Mouse (Mus musculus): ENCODE data around the gene Tmem121b. TPM values are rescaled to one million over a fixed set of nuclear protein-coding genes. Genes with fewer than 3 reads are reported as not detected.

Gene Tmem121b
- 0.01 TPM for polyA plus RNA-seq (2012; fragmentation: generic; extraction: Trizol)

DNA sequence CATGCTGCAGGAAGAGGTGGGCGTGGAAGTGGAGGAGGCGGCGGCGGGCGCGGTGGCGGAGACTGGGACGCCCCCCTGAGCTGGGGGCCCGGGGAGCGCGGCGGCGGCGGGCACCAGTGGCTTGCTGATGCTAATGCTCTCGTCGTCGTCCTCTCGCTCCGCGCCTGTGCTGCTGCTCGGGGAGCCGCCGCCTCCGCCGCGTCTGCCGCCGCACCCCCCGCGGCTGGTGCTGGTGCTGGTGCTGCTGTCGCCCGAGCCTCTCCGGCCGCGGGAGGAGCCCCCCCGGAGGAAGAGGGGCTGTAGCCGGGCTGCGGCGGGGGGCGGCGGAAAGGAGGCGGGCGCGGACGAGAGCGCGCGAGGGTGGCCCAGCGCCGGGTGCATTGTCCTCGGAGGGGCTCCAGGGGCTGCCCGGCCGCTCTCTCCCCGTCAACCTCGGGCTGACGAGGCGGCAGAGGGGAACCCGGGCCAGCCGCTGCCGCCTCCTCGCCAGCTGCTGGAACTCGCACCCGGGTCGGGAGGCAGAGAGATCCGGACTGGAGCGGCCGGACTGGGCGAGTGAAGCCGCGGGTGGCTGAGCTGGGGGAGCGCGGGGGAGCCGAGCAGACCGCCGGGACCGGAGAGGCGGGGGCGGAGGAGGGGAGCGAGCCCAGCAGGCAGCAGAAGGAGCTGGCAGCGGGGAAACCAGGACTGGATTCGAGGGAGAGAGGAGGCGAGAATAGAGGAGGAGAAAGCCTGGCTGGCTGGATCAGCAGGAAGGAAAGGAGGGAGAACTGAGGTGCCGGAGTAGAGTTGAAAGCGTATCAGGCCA is at the start of gene Tmem121b:
Gene Tmem121b (minus strand): TSS at position 434 of the 808 bp plus-strand sequence.
- TF ChIP-seq POLR2AphosphoS2 (IDR thresholded peaks at IDR 0.05; ENCODE audit: insufficient read length, low read depth) (no peak), E2F4 (IDR thresholded peaks at IDR 0.05; ENCODE audit: insufficient read depth) (no peak), CEBPB (IDR thresholded peaks at IDR 0.05; ENCODE audit: insufficient read depth, poor library complexity, severe bottlenecking) (no peak), MYOG (IDR thresholded peaks at IDR 0.05; ENCODE audit: control insufficient read depth in 1 of 3, insufficient read depth in 1 of 3, insufficient read length in 2 of 3, low read depth in 2 of 3) (no peak), SRF (IDR thresholded peaks at IDR 0.05; ENCODE audit: control insufficient read depth, insufficient read length, low read depth) (no peak), USF1 (IDR thresholded peaks at IDR 0.05; ENCODE audit: low read depth) (no peak), REST (IDR thresholded peaks at IDR 0.05; ENCODE audit: insufficient read depth, insufficient read length) (no peak), POLR2A (IDR thresholded peaks at IDR 0.05; ENCODE audit: insufficient read length, low read depth) (no peak), MYOD1 (IDR thresholded peaks at IDR 0.05; ENCODE audit: control insufficient read depth in 1 of 3, insufficient read length in 2 of 3, low read depth in 2 of 3) (no peak), MAX (IDR thresholded peaks at IDR 0.05; ENCODE audit: low read depth) (no peak), TCF12 (IDR thresholded peaks at IDR 0.05; ENCODE audit: insufficient read depth, poor library complexity, severe bottlenecking) (no peak), TCF3 (IDR thresholded peaks at IDR 0.05; ENCODE audit: insufficient read length, low read depth) (no peak)
- Histone ChIP-seq H3ac (ENCODE audit: control insufficient read depth, insufficient read length) (peak within 1 kb of the TSS; percentile 1), H3K4me3 (no peak within 1 kb of the TSS), H3K79me2 (ENCODE audit: control insufficient read depth, insufficient read depth) (no peaks in the 10 kb centered on the region), H3K4me2 (ENCODE audit: low read depth) (peak within 1 kb of the TSS; percentile 55), H3K27me3 (ENCODE audit: control insufficient read depth, insufficient read depth, insufficient read length) (peaks cover 29% of the 10 kb centered on the region), H3K36me3 (ENCODE audit: control insufficient read depth, insufficient read depth) (no peaks in the 10 kb centered on the region)

DNA sequence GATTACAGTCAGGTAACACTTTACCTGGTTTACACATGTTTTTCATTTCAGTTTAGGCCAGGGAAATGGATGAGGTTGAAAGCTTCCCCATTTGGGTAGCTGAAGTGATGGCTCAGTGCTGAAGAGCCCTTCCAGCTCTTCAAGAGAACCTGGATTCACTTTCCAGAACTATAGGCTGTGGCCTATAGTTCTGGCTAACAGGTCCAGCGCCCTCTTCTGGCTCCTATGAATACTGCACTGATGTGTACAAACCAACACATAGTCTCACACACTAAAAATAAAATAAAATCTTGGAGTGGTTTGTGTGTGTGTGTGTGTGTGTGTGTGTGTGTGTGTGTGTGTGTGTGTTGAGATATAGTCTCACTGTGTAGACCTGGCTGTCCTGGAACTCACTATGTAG is 48.5 kb upstream of the Tmem121b start:
- H3K4me3 ChIP-seq = no peak overlapping the region
- H3ac ChIP-seq (ENCODE audit: control insufficient read depth, insufficient read length) = no peak overlapping the region
- H3K27me3 ChIP-seq (ENCODE audit: control insufficient read depth, insufficient read depth, insufficient read length) = peaks cover 8% of the 10 kb centered on the region
- TF ChIP-seq MAX (IDR thresholded peaks at IDR 0.05; ENCODE audit: low read depth) (no peak), USF1 (IDR thresholded peaks at IDR 0.05; ENCODE audit: low read depth) (no peak)
- H3K4me2 ChIP-seq (ENCODE audit: low read depth) = no peak overlapping the region
- H3K79me2 ChIP-seq (ENCODE audit: control insufficient read depth, insufficient read depth) = no peaks in the 10 kb centered on the region
- H3K36me3 ChIP-seq (ENCODE audit: control insufficient read depth, insufficient read depth) = no peaks in the 10 kb centered on the region

DNA sequence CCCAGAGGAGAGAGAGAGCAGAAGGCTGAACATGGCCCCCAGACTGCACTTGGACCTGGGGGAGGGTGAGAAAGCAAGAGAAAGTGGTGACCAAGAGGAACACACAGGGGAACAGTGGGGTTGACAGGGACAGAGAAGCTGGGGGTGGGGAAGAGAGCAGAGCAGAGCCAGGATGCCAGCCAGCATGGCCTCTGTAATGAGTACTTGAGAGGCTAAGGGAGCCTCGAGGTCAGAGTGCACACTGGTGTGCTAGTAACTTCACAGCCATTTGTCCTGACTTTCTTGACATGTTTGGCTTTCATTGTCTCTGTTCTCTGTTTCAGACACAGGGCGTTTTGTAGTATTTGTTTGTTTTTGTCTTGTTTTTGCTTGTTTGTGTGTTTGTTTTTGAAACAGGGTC is 47.8 kb upstream of the Tmem121b start:
- peaks cover 6% of the 10 kb centered on the region for H3K27me3 ChIP-seq (ENCODE audit: control insufficient read depth, insufficient read depth, insufficient read length)
- no peaks in the 10 kb centered on the region for H3K79me2 ChIP-seq (ENCODE audit: control insufficient read depth, insufficient read depth)
- H3ac ChIP-seq (ENCODE audit: control insufficient read depth, insufficient read length) = no peak overlapping the region
- no peaks in the 10 kb centered on the region for H3K36me3 ChIP-seq (ENCODE audit: control insufficient read depth, insufficient read depth)
- no peak overlapping the region for H3K4me2 ChIP-seq (ENCODE audit: low read depth)
- TF ChIP-seq POLR2A (IDR thresholded peaks at IDR 0.05; ENCODE audit: insufficient read length, low read depth) (no peak), SRF (IDR thresholded peaks at IDR 0.05; ENCODE audit: control insufficient read depth, insufficient read length, low read depth) (no peak), MYOD1 (IDR thresholded peaks at IDR 0.05; ENCODE audit: control insufficient read depth in 1 of 3, insufficient read length in 2 of 3, low read depth in 2 of 3) (no peak), MAX (IDR thresholded peaks at IDR 0.05; ENCODE audit: low read depth) (no peak)
- H3K4me3 ChIP-seq = no peak overlapping the region

DNA sequence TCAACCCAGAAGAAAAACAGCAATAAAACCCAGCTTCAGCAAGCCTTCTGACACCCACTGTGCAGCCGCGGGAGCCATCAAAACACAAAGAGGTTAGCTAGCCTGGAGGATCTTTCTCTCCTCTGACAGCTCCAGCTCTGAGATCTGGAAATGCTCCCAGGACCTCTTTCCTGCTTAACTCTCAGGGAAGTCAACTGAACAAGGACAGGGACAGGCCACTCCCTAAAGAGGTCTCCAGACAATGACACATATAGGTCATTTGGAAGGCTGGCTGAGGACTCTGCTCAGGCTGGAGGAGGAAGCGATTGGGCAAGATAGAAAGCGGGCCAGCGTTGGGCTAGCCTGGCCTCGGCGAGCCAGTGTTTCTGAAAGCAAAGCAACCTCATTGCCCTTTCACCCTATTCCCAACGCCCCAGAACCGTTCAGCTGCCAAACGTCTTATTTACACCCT is 46.2 kb upstream of the Tmem121b start:
- Histone ChIP-seq H3K79me2 (ENCODE audit: control insufficient read depth, insufficient read depth) (no peaks in the 10 kb centered on the region), H3K36me3 (ENCODE audit: control insufficient read depth, insufficient read depth) (no peaks in the 10 kb centered on the region), H3K27me3 (ENCODE audit: control insufficient read depth, insufficient read depth, insufficient read length) (no peaks in the 10 kb centered on the region), H3ac (ENCODE audit: control insufficient read depth, insufficient read length) (no peak overlapping the region), H3K4me3 (no peak overlapping the region), H3K4me2 (ENCODE audit: low read depth) (peak overlapping the region; percentile 0)
- TF ChIP-seq MYOG (IDR thresholded peaks at IDR 0.05; ENCODE audit: control insufficient read depth in 1 of 3, insufficient read depth in 1 of 3, insufficient read length in 2 of 3, low read depth in 2 of 3) = no peak
- TF ChIP-seq MYOD1 (IDR thresholded peaks at IDR 0.05; ENCODE audit: control insufficient read depth in 1 of 3, insufficient read length in 2 of 3, low read depth in 2 of 3) = no peak
- TF ChIP-seq TCF12 (IDR thresholded peaks at IDR 0.05; ENCODE audit: insufficient read depth, poor library complexity, severe bottlenecking) = no peak
- TF ChIP-seq POLR2A (IDR thresholded peaks at IDR 0.05; ENCODE audit: insufficient read length, low read depth) = no peak
- no peak for TF ChIP-seq TCF3 (IDR thresholded peaks at IDR 0.05; ENCODE audit: insufficient read length, low read depth)
- no peak for TF ChIP-seq SRF (IDR thresholded peaks at IDR 0.05; ENCODE audit: control insufficient read depth, insufficient read length, low read depth)
- TF ChIP-seq REST (IDR thresholded peaks at IDR 0.05; ENCODE audit: insufficient read depth, insufficient read length) = no peak
- no peak for TF ChIP-seq POLR2AphosphoS2 (IDR thresholded peaks at IDR 0.05; ENCODE audit: insufficient read length, low read depth)
- TF ChIP-seq USF1 (IDR thresholded peaks at IDR 0.05; ENCODE audit: low read depth) = no peak
- no peak for TF ChIP-seq CEBPB (IDR thresholded peaks at IDR 0.05; ENCODE audit: insufficient read depth, poor library complexity, severe bottlenecking)
- no peak for TF ChIP-seq E2F4 (IDR thresholded peaks at IDR 0.05; ENCODE audit: insufficient read depth)
- TF ChIP-seq MAX (IDR thresholded peaks at IDR 0.05; ENCODE audit: low read depth) = no peak

GRCm38 (mm10) chr6:120539132-120539759 is 45.6 kb upstream of the Tmem121b start:
- Histone ChIP-seq H3K4me3 (no peak overlapping the region), H3K4me2 (ENCODE audit: low read depth) (peak overlapping the region; percentile 0), H3K79me2 (ENCODE audit: control insufficient read depth, insufficient read depth) (no peaks in the 10 kb centered on the region), H3ac (ENCODE audit: control insufficient read depth, insufficient read length) (no peak overlapping the region), H3K27me3 (ENCODE audit: control insufficient read depth, insufficient read depth, insufficient read length) (no peaks in the 10 kb centered on the region), H3K36me3 (ENCODE audit: control insufficient read depth, insufficient read depth) (no peaks in the 10 kb centered on the region)
- TF ChIP-seq TCF3 (IDR thresholded peaks at IDR 0.05; ENCODE audit: insufficient read length, low read depth) = no peak
- no peak for TF ChIP-seq REST (IDR thresholded peaks at IDR 0.05; ENCODE audit: insufficient read depth, insufficient read length)
- TF ChIP-seq POLR2AphosphoS2 (IDR thresholded peaks at IDR 0.05; ENCODE audit: insufficient read length, low read depth) = no peak
- no peak for TF ChIP-seq CEBPB (IDR thresholded peaks at IDR 0.05; ENCODE audit: insufficient read depth, poor library complexity, severe bottlenecking)
- peak in 1 of 3 experiments; percentile 50 for TF ChIP-seq MYOG (IDR thresholded peaks at IDR 0.05; ENCODE audit: control insufficient read depth in 1 of 3, insufficient read depth in 1 of 3, insufficient read length in 2 of 3, low read depth in 2 of 3)

Measured in myocyte (in vitro differentiated cells).